Mouse (Mus musculus) frontal cortex, postnatal 10 days (tissue): Measurements from ENCODE around the gene Ndufs2.

Experiments used
- DNase-seq, 2 experiments: peaks; one replicate each; pipeline ENCODE4 v3.0.0; 2022; ENCODE audit warnings: low spot score in 2 of 2, mixed read lengths in 1 of 2

Ndufs2 gene

GRCm38 (mm10) chr1:171279012-171279705 is 28.0 kb upstream of the Ndufs2 start:
- DNase-seq, result peak; percentile 3 to 5

GRCm38 (mm10) chr1:171278436-171278835 is 27.2 kb upstream of the Ndufs2 start:
- DNase-seq, result peak in 1 of 2 experiments; percentile 4

- DNase-seq, result no peak
Measured at GRCm38 (mm10) chr1:171277736-171278135, 26.5 kb upstream of the Ndufs2 start.

- peak in 1 of 2 experiments; percentile 3 for DNase-seq
Measured at GRCm38 (mm10) chr1:171276110-171276748, 25.0 kb upstream of the Ndufs2 start.

- no peak for DNase-seq
Measured at GRCm38 (mm10) chr1:171275144-171275734, 24.1 kb upstream of the Ndufs2 start.

- DNase-seq, result no peak
Measured at GRCm38 (mm10) chr1:171274171-171274570, 23.0 kb upstream of the Ndufs2 start.

- DNase-seq, result no peak
Measured at GRCm38 (mm10) chr1:171272086-171272485, 20.9 kb upstream of the Ndufs2 start.

- no peak for DNase-seq
Measured at GRCm38 (mm10) chr1:171271622-171272021, 20.4 kb upstream of the Ndufs2 start.

GRCm38 (mm10) chr1:171271196-171271595 is 20.0 kb upstream of the Ndufs2 start:
- DNase-seq, result no peak

GRCm38 (mm10) chr1:171270573-171270900 is 19.3 kb upstream of the Ndufs2 start:
- DNase-seq, result no peak

- DNase-seq, result peak; percentile 87 to 94
Measured at GRCm38 (mm10) chr1:171269848-171270572, 18.8 kb upstream of the Ndufs2 start, which contains the start of gene B4galt3. Gene B4galt3 (plus strand): TSS chr1:171270328.

GRCm38 (mm10) chr1:171268341-171268740 is 17.2 kb upstream of the Ndufs2 start:
- no peak for DNase-seq

- DNase-seq, result no peak
Measured at GRCm38 (mm10) chr1:171265971-171266744, 15.0 kb upstream of the Ndufs2 start.

- no peak for DNase-seq
Measured at GRCm38 (mm10) chr1:171263666-171264461, 12.7 kb upstream of the Ndufs2 start.

GRCm38 (mm10) chr1:171263185-171263611 is 12.0 kb upstream of the Ndufs2 start:
- DNase-seq, result peak in 1 of 2 experiments; percentile 82

GRCm38 (mm10) chr1:171262594-171263130 is 11.5 kb upstream of the Ndufs2 start:
- DNase-seq, result peak; percentile 75 to 84

GRCm38 (mm10) chr1:171260316-171260715 is 9.1 kb upstream of the Ndufs2 start:
- no peak for DNase-seq

- no peak for DNase-seq
Measured at GRCm38 (mm10) chr1:171258921-171259320, 7.7 kb upstream of the Ndufs2 start.

GRCm38 (mm10) chr1:171257781-171258180 is 6.6 kb upstream of the Ndufs2 start:
- no peak for DNase-seq

- peak in 1 of 2 experiments; percentile 47 for DNase-seq
Measured at GRCm38 (mm10) chr1:171256937-171257548, 5.9 kb upstream of the Ndufs2 start.
